Mouse (Mus musculus) kidney, postnatal 0 days (tissue): Measurements from ENCODE around the gene Erp29. TPM values are rescaled to one million over a fixed set of nuclear protein-coding genes. Genes with fewer than 3 reads are reported as not detected.
"Not testable (repeated sequence)": the region's sequence is repeated elsewhere in the genome, so short reads cannot be mapped to it uniquely, and the experiment has no call there.

Experiments used
- ATAC-seq: fragments of 200-750 bp; cut with Nextera tagmentation; replicated peaks from 2 replicates; pipeline ENCODE4 v1.8.0; 2017; ENCODE audit warnings: low read depth, moderate number of reproducible peaks, moderate TSS enrichment, moderate library complexity; ENCODE audit not compliant: low FRiP score
- DNase-seq: peaks from one replicate; pipeline ENCODE4 v3.0.0-alpha.2; 2016; ENCODE audit warnings: low spot score
- H3K27ac ChIP-seq: fragments of 300-500 bp; sonication (generic); 2 replicates; pipeline ENCODE4 v1.5.1; 2014; ENCODE audit warnings: mild to moderate bottlenecking
- H3K27me3 ChIP-seq: fragments of 300-500 bp; sonication (generic); 2 replicates; pipeline ENCODE4 v1.6.1; 2014; ENCODE audit warnings: low read length, mixed read lengths; ENCODE audit not compliant: insufficient read depth
- H3K36me3 ChIP-seq: fragments of 300-500 bp; sonication (generic); 2 replicates; pipeline ENCODE4 v1.6.1; 2014; ENCODE audit warnings: low read length, mixed read lengths; ENCODE audit not compliant: insufficient read depth
- H3K4me1 ChIP-seq: fragments of 300-500 bp; sonication (generic); replicated peaks from 2 replicates; pipeline ENCODE4 v1.6.1; 2014; ENCODE audit warnings: antibody characterized with exemption, low read length, mixed read lengths; ENCODE audit not compliant: insufficient read depth
- H3K4me2 ChIP-seq: fragments of 300-500 bp; sonication (generic); 2 replicates; pipeline ENCODE4 v1.6.1; 2014; ENCODE audit warnings: mild to moderate bottlenecking, low read length, moderate library complexity, mixed read lengths
- H3K4me3 ChIP-seq: fragments of 300-500 bp; sonication (generic); replicated peaks from 2 replicates; pipeline ENCODE4 v1.5.1; 2014; ENCODE audit warnings: low read depth, low read length
- H3K9ac ChIP-seq: fragments of 300-500 bp; sonication (generic); 2 replicates; pipeline ENCODE4 v1.6.1; 2014; ENCODE audit warnings: low read depth, low read length
- H3K9me3 ChIP-seq: fragments of 300-500 bp; sonication (generic); replicated peaks from 2 replicates; pipeline ENCODE4 v1.6.1; 2016; ENCODE audit warnings: low read length, inconsistent platforms, mixed read lengths
- CTCF ChIP-seq: IDR thresholded peaks from 2 replicates; pipeline ENCODE4 v1.5.1; 2016; ENCODE audit warnings: antibody characterized with exemption, low read depth, mild to moderate bottlenecking, moderate library complexity
- WGBS: fragments of 180-500 bp; shearing (Covaris S2); extraction: QIAGEN DNeasy Blood & Tissue Kit; methylation state at CpG from one replicate; pipeline ENCODE4 v1.1.7; 2014; 5-methylcytosine and 5-hydroxymethylcytosine counted together
- polyA plus RNA-seq: library from polyadenylated mRNA; unstranded; fragments of >200 nt; fragmentation: Nextera tagmentation; extraction: Ambion mirVana; gene quantifications from 2 replicates; pipeline ENCODE4 v1.2.1, GENCODE M21; 2015

Gene Erp29
- polyA plus RNA-seq, result 190 and 195 TPM in 2 replicates

- ATAC-seq (peak; percentile 91), DNase-seq (peak; percentile 98)
- H3K4me1 ChIP-seq, result peaks cover 18% of the 10 kb centered on the region
- TF ChIP-seq CTCF, result peak; percentile 33; the same call in 1 of the 2 replicates
- H3K9ac ChIP-seq, result peak within 1 kb of the TSS; percentile 90
- peak within 1 kb of the TSS; percentile 91 for H3K4me3 ChIP-seq
- H3K36me3 ChIP-seq, result peaks cover 3% of the 10 kb centered on the region
- H3K27me3 ChIP-seq, result no peaks in the 10 kb centered on the region
- no peaks in the 10 kb centered on the region for H3K9me3 ChIP-seq
- peak within 1 kb of the TSS; percentile 97 for H3K27ac ChIP-seq
- peak within 1 kb of the TSS; percentile 92 for H3K4me2 ChIP-seq
- under 1% methylated on average over 72 of the region's 97 CpGs for WGBS
Observed at GRCm38 (mm10) chr5:121452026-121452869, at the start of gene Erp29. Gene Erp29, minus strand, starts transcription at chr5:121452506.

DNA sequence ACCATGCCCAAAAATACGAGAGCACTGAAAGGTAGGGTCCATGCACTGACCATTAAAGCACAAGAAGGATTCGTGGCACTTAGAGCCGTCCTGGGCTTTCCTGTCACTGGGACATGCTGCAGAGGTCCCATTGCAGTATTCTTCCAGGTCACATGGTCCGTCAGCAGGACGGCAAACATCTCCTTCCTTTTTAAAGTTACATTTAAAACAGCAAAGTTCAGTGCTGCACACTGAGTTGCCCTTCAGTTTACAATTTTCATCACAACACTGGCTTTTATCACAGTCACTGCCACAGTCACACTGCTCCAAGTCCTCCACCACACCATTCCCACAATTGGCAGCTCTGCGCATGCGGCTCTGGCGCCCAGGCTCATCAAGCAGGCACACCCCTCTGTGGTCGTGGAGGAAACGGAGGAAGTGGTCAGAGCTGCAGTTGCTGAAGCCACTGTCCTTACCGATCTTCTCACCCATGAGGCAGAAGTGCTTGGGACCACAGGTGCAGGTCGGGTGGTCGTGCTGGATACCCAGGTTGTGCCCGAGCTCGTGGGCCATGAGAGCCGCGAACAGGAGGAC, 49.2 kb upstream of the Erp29 start:
- H3K4me3 ChIP-seq, H3K9me3 ChIP-seq, H3K27ac ChIP-seq, H3K27me3 ChIP-seq, H3K9ac ChIP-seq, H3K4me1 ChIP-seq, ATAC-seq, H3K36me3 ChIP-seq, DNase-seq, H3K4me2 ChIP-seq: not testable (repeated sequence)
- WGBS, result 71% methylated on average over 11 of the region's 17 CpGs

GRCm38 (mm10) chr5:121500719-121501118, 48.4 kb upstream of the Erp29 start:
- H3K9me3 ChIP-seq, result no peaks in the 10 kb centered on the region
- H3K4me3 ChIP-seq, result no peak overlapping the region
- DNase-seq (no peak), ATAC-seq (no peak)
- no peak overlapping the region for H3K4me2 ChIP-seq
- H3K9ac ChIP-seq, result no peak overlapping the region
- TF ChIP-seq CTCF, result no peak
- WGBS, result 53% methylated on average over 7 of the region's 7 CpGs
- no peaks in the 10 kb centered on the region for H3K4me1 ChIP-seq
- no peaks in the 10 kb centered on the region for H3K27me3 ChIP-seq
- H3K27ac ChIP-seq, result no peak overlapping the region
- H3K36me3 ChIP-seq, result no peaks in the 10 kb centered on the region

DNA sequence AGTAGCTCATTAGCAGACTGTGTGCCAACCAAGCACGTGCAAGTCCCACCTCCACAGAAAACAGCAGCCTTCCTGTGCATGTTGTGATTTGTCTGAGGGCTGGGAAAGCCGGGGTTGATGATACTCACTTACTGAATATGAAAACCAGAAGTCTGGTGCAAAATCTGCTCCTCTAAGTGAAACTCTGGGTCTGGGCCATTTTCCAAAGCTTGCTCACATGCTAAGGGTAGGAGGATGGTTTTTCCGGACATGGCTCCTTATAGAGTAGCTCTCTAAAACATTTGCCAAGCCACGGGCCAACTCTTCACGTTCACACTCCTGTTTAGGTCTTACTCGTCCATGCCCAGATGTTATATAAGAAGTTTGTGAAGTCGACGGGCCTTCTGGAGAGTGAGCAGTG, 41.0 kb upstream of the Erp29 start:
- H3K9me3 ChIP-seq, result no peaks in the 10 kb centered on the region
- no peak overlapping the region for H3K4me3 ChIP-seq
- no peaks in the 10 kb centered on the region for H3K27me3 ChIP-seq
- no peak overlapping the region for H3K9ac ChIP-seq
- WGBS, result 69% methylated on average over 8 of the region's 8 CpGs
- H3K4me1 ChIP-seq, result no peaks in the 10 kb centered on the region
- no peak for TF ChIP-seq CTCF
- DNase-seq, result no peak
- no peak overlapping the region for H3K4me2 ChIP-seq
- no peaks in the 10 kb centered on the region for H3K36me3 ChIP-seq
- no peak for ATAC-seq
- no peak overlapping the region for H3K27ac ChIP-seq

DNA sequence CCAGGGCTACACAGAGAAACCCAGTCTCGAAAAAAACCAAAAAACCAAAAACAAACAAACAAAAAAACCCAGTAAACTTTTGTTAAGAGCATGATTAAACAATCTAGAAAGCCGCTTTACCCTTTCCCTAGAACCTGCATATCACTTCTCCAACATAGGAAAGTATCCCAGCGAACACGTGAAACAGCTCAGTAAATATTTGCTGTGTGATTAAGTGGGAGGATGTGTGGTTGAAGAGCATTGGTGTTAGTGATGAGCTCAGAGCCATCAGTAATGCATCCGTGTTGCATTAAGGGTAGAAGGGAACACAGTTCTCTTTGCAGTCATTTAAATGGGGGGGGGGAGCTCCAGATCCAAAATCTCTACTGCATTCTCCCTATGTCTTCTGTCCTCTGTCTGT, 32.5 kb upstream of the Erp29 start:
- Histone ChIP-seq H3K9me3 (no peaks in the 10 kb centered on the region), H3K27ac (no peak overlapping the region), H3K27me3 (no peaks in the 10 kb centered on the region), H3K4me3 (no peak overlapping the region), H3K36me3 (no peaks in the 10 kb centered on the region), H3K4me1 (no peaks in the 10 kb centered on the region), H3K9ac (no peak overlapping the region), H3K4me2 (no peak overlapping the region)
- DNase-seq (no peak), ATAC-seq (no peak)
- WGBS, result 80% methylated on average over 5 of the region's 5 CpGs
- TF ChIP-seq CTCF, result no peak

DNA sequence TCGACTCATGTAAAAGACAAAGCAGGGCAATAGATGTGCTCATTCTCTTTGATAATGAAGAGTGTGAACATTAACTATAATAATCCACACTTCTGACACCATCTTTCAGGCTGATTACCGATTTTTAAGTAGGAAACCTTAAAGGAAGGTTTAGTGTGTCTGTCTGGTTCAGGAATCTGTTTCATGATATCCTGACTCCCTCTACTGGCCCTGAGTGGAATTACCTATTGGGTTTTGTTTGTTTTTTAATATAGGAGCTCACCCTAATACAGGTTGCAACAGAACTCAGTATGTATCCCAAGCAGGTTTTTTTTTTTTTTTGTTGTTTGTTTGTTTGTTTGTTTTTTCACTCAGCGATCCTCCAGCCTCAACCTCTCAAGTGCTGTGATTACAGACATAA, 25.4 kb upstream of the Erp29 start:
- peak; percentile 87 for DNase-seq
- TF ChIP-seq CTCF, result peak; percentile 86
- H3K9ac ChIP-seq, result no peak overlapping the region
- no peak for ATAC-seq
- 32% methylated on average over 3 of the region's 3 CpGs for WGBS
- H3K27ac ChIP-seq, result no peak overlapping the region
- no peak overlapping the region for H3K4me2 ChIP-seq
- H3K4me1 ChIP-seq, result no peaks in the 10 kb centered on the region
- H3K27me3 ChIP-seq, result no peaks in the 10 kb centered on the region
- no peak overlapping the region for H3K4me3 ChIP-seq
- no peaks in the 10 kb centered on the region for H3K36me3 ChIP-seq
- H3K9me3 ChIP-seq, result no peaks in the 10 kb centered on the region
